Mouse (Mus musculus) stomach, postnatal 0 days (tissue): ENCODE data around the gene Epha8.

Experiments used
- CTCF ChIP-seq: IDR thresholded peaks from 2 replicates; pipeline ENCODE4 v1.5.1; 2016; ENCODE audit warnings: antibody characterized with exemption, low read depth, mild to moderate bottlenecking, moderate library complexity
- EP300 ChIP-seq: optimal IDR thresholded peaks from 2 replicates; pipeline ENCODE3; 2016; ENCODE audit warnings: antibody characterized with exemption

DNA sequence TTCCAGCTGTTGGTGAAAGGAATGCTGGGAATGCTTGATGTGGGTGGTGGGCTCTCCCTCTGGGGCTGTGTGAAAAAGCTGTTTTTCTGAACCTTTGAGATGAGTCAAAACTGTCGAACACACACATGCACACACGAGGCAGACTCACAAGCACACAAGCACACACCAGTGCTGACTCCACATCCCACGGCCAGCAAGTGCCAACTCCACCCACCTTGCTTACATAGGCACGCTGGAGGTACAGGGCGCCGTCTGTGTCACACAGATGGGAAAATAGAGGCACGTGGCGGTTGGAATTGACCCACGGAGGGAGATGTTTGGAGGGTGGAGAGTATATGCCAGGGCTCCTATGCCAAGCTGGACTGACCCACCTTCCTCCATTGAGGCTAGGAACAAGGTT, 44.8 kb downstream of the Epha8 start:
- TF ChIP-seq CTCF (no peak), EP300 (no peak)
